Mouse (Mus musculus): ENCODE results near the gene Fdxr. TPM values are rescaled to one million over a fixed set of nuclear protein-coding genes. Genes with fewer than 3 reads are reported as not detected.

The Fdxr gene
- polyA plus RNA-seq, 1 experiment from 2014 or later, result 6.9 TPM

GRCm38 (mm10) chr11:115317204-115317603 is 40.4 kb upstream of the Fdxr start:
- peaks cover 50% of the 10 kb centered on the region for H3K27me3 ChIP-seq (replicated peaks; ENCODE audit: insufficient read depth, low read length)

GRCm38 (mm10) chr11:115314249-115314648 is 37.4 kb upstream of the Fdxr start:
- Histone ChIP-seq H3K4me2 (replicated peaks; ENCODE audit: low read depth, low read length) (no peak overlapping the region), H3K27me3 (replicated peaks; ENCODE audit: insufficient read depth, low read length) (peaks cover 25% of the 10 kb centered on the region), H3K4me1 (ENCODE audit: insufficient read depth, low read depth, low read length) (no peaks in the 10 kb centered on the region), H3K4me3 (ENCODE audit: low read depth, low read length) (no peak overlapping the region), H3K36me3 (ENCODE audit: insufficient read depth, low read length) (no peaks in the 10 kb centered on the region), H3K9me3 (ENCODE audit: low read length) (no peaks in the 10 kb centered on the region), H3K9ac (replicated peaks; ENCODE audit: low read depth) (no peak overlapping the region), H3K27ac (ENCODE audit: low read length) (no peak overlapping the region)
- ATAC-seq (no peak), DNase-seq (ENCODE audit: low spot score) (no peak)
- 34% methylated on average over 2 of the region's 2 CpGs for WGBS
- TF ChIP-seq EP300 (IDR thresholded peaks at IDR 0.05), result no peak
- peak; percentile 58 for TF ChIP-seq CTCF (IDR thresholded peaks at IDR 0.05)

More at GRCm38 (mm10) chr11:115317204-115317603, 40.4 kb upstream of the Fdxr start:
- Histone ChIP-seq H3K4me1 (ENCODE audit: insufficient read depth, low read depth, low read length) (no peaks in the 10 kb centered on the region), H3K4me2 (replicated peaks; ENCODE audit: low read depth, low read length) (no peak overlapping the region), H3K27ac (ENCODE audit: low read length) (no peak overlapping the region), H3K9ac (replicated peaks; ENCODE audit: low read depth) (no peak overlapping the region), H3K9me3 (ENCODE audit: low read length) (no peaks in the 10 kb centered on the region), H3K36me3 (ENCODE audit: insufficient read depth, low read length) (no peaks in the 10 kb centered on the region), H3K4me3 (ENCODE audit: low read depth, low read length) (no peak overlapping the region)
- ATAC-seq, result no peak
- DNase-seq (ENCODE audit: low spot score), result no peak
- TF ChIP-seq CTCF (IDR thresholded peaks at IDR 0.05), result no peak
- TF ChIP-seq EP300 (IDR thresholded peaks at IDR 0.05), result no peak
- WGBS, result 67% methylated on average over 7 of the region's 7 CpGs

GRCm38 (mm10) chr11:115308781-115309180 is 31.9 kb upstream of the Fdxr start:
- H3K4me1 ChIP-seq (ENCODE audit: insufficient read depth, low read depth, low read length), result no peaks in the 10 kb centered on the region
- H3K9me3 ChIP-seq (ENCODE audit: low read length), result no peaks in the 10 kb centered on the region
- H3K36me3 ChIP-seq (ENCODE audit: insufficient read depth, low read length), result no peaks in the 10 kb centered on the region
- H3K4me3 ChIP-seq (ENCODE audit: low read depth, low read length), result no peak overlapping the region
- H3K9ac ChIP-seq (replicated peaks; ENCODE audit: low read depth), result no peak overlapping the region
- 36% methylated on average over 1 of the region's 1 CpGs for WGBS
- TF ChIP-seq CTCF (IDR thresholded peaks at IDR 0.05), result no peak
- no peak for TF ChIP-seq EP300 (IDR thresholded peaks at IDR 0.05)
- no peak for ATAC-seq
- no peak overlapping the region for H3K27ac ChIP-seq (ENCODE audit: low read length)
- H3K27me3 ChIP-seq (replicated peaks; ENCODE audit: insufficient read depth, low read length), result no peaks in the 10 kb centered on the region
- no peak overlapping the region for H3K4me2 ChIP-seq (replicated peaks; ENCODE audit: low read depth, low read length)
- DNase-seq (ENCODE audit: low spot score), result no peak

GRCm38 (mm10) chr11:115306863-115307262 is 30.0 kb upstream of the Fdxr start, which contains the start of gene Otop2:
Gene Otop2, plus strand, starts transcription at chr11:115307163.
- 30% methylated on average over 8 of the region's 8 CpGs for WGBS
- Histone ChIP-seq H3K9ac (replicated peaks; ENCODE audit: low read depth) (no peak within 1 kb of the TSS), H3K9me3 (ENCODE audit: low read length) (no peaks in the 10 kb centered on the region)

GRCm38 (mm10) chr11:115303167-115303566 is 26.3 kb upstream of the Fdxr start:
- Histone ChIP-seq H3K36me3 (ENCODE audit: insufficient read depth, low read length) (no peaks in the 10 kb centered on the region), H3K9ac (replicated peaks; ENCODE audit: low read depth) (no peak overlapping the region), H3K4me1 (ENCODE audit: insufficient read depth, low read depth, low read length) (no peaks in the 10 kb centered on the region), H3K27me3 (replicated peaks; ENCODE audit: insufficient read depth, low read length) (no peaks in the 10 kb centered on the region), H3K4me3 (ENCODE audit: low read depth, low read length) (no peak overlapping the region), H3K4me2 (replicated peaks; ENCODE audit: low read depth, low read length) (no peak overlapping the region), H3K9me3 (ENCODE audit: low read length) (no peaks in the 10 kb centered on the region), H3K27ac (ENCODE audit: low read length) (no peak overlapping the region)
- DNase-seq (ENCODE audit: low spot score), result peak; percentile 40
- 20% methylated on average over 8 of the region's 8 CpGs for WGBS
- no peak for TF ChIP-seq EP300 (IDR thresholded peaks at IDR 0.05)
- TF ChIP-seq CTCF (IDR thresholded peaks at IDR 0.05), result no peak
- ATAC-seq, result peak; percentile 53

More at GRCm38 (mm10) chr11:115306863-115307262, 30.0 kb upstream of the Fdxr start, which contains the start of gene Otop2:
- Histone ChIP-seq H3K27ac (ENCODE audit: low read length) (no peak within 1 kb of the TSS), H3K27me3 (replicated peaks; ENCODE audit: insufficient read depth, low read length) (no peaks in the 10 kb centered on the region), H3K4me2 (replicated peaks; ENCODE audit: low read depth, low read length) (no peak within 1 kb of the TSS), H3K4me1 (ENCODE audit: insufficient read depth, low read depth, low read length) (no peaks in the 10 kb centered on the region), H3K36me3 (ENCODE audit: insufficient read depth, low read length) (no peaks in the 10 kb centered on the region), H3K4me3 (ENCODE audit: low read depth, low read length) (no peak within 1 kb of the TSS)
- DNase-seq (ENCODE audit: low spot score) (no peak), ATAC-seq (no peak)
- TF ChIP-seq CTCF (IDR thresholded peaks at IDR 0.05), result no peak

GRCm38 (mm10) chr11:115301351-115301750 is 24.5 kb upstream of the Fdxr start:
- no peak overlapping the region for H3K9ac ChIP-seq (replicated peaks; ENCODE audit: low read depth)
- WGBS, result 69% methylated on average over 2 of the region's 2 CpGs
- no peak for DNase-seq (ENCODE audit: low spot score)
- no peak overlapping the region for H3K27ac ChIP-seq (ENCODE audit: low read length)
- no peaks in the 10 kb centered on the region for H3K36me3 ChIP-seq (ENCODE audit: insufficient read depth, low read length)
- H3K4me1 ChIP-seq (ENCODE audit: insufficient read depth, low read depth, low read length), result peaks cover 7% of the 10 kb centered on the region; the same call in 1 of the 2 replicates
- H3K9me3 ChIP-seq (ENCODE audit: low read length), result no peaks in the 10 kb centered on the region
- no peak overlapping the region for H3K4me2 ChIP-seq (replicated peaks; ENCODE audit: low read depth, low read length)
- TF ChIP-seq EP300 (IDR thresholded peaks at IDR 0.05), result no peak
- no peak for TF ChIP-seq CTCF (IDR thresholded peaks at IDR 0.05)
- H3K27me3 ChIP-seq (replicated peaks; ENCODE audit: insufficient read depth, low read length), result 0 out of 2 replicates have a peak, but pooled peaks cover 5% of the 10 kb centered on the region
- ATAC-seq, result no peak
- no peak overlapping the region for H3K4me3 ChIP-seq (ENCODE audit: low read depth, low read length)

- H3K27me3 ChIP-seq (replicated peaks; ENCODE audit: insufficient read depth, low read length), result 0 out of 2 replicates have a peak, but pooled peaks cover 5% of the 10 kb centered on the region
- no peaks in the 10 kb centered on the region for H3K9me3 ChIP-seq (ENCODE audit: low read length)
- 72% methylated on average over 4 of the region's 4 CpGs for WGBS
- no peaks in the 10 kb centered on the region for H3K36me3 ChIP-seq (ENCODE audit: insufficient read depth, low read length)
- no peak for ATAC-seq
- H3K9ac ChIP-seq (replicated peaks; ENCODE audit: low read depth), result no peak overlapping the region
- no peak overlapping the region for H3K4me3 ChIP-seq (ENCODE audit: low read depth, low read length)
- TF ChIP-seq EP300 (IDR thresholded peaks at IDR 0.05) (no peak), CTCF (IDR thresholded peaks at IDR 0.05) (no peak)
- H3K4me1 ChIP-seq (ENCODE audit: insufficient read depth, low read depth, low read length), result peaks cover 7% of the 10 kb centered on the region; the same call in 1 of the 2 replicates
- no peak overlapping the region for H3K4me2 ChIP-seq (replicated peaks; ENCODE audit: low read depth, low read length)
- DNase-seq (ENCODE audit: low spot score), result no peak
- no peak overlapping the region for H3K27ac ChIP-seq (ENCODE audit: low read length)
Observed at GRCm38 (mm10) chr11:115300745-115301144, 23.9 kb upstream of the Fdxr start.
